Mouse (Mus musculus): ENCODE measurements around the gene Osbpl10.
A peak's percentile ranks its signal among the peaks of the same experiment; 100 is the strongest.

DNA sequence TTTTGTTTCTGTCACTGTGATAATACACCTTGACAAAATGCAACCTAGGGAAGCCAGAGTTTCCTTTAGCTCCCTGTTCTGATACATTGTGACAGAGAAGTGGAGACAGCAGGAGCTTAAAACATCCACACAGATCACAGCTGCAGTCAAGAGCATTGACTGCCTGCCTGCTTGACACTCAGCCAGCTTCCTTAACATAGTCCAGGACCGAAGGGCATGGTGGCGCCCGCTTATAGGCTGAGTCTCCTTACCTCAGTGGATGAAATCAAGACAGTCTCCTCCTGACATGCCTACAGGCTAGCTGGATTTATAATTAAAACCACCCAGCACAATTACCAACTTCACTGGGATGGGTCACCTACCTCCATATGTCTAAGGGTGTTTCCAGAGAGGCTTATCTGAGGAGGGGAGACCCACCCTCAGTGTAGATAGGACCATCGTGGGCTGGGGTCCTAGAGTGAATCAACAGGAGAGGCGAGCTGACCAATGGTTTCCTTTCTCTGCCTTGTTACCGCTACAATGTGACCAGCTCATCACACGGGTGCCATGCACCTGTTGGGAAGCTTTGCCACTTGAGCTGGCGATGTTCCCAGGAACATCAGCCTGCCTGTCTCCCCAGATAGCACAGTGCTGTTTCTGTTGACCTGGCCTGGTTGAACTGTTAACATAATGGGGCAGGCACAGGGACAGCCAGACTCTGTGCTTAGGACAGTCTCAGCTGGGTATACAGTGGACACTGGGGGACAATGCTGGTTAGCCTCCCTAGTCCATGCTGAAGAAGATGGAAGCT lies 76.9 kb downstream of the Osbpl10 start:
- TF ChIP-seq POLR2A (IDR thresholded peaks at IDR 0.05; ENCODE audit: low read depth, low read length) (0 out of 2 replicates have a peak, but pooled peaks have one; percentile 33), CTCF (IDR thresholded peaks at IDR 0.05; ENCODE audit: extremely low read depth, insufficient read length, insufficient replicate concordance, low read depth, low read length) (no peak)

All from small intestine, adult 2 months (tissue).